8 mouse cellular contexts compared by ENCODE assay signal in genomic region chr17:33757231-33757630, GRCm38 (mm10). TPM values are rescaled to one million over a fixed set of nuclear protein-coding genes. Genes with fewer than 3 reads are reported as not detected.
DNase-seq lines count a peak whose midpoint lies in the region; ATAC-seq lines count a peak whose summit lies in the region.

No protein-coding gene starts in this region.

- no peaks in the 10 kb centered on the region for H3K27me3 ChIP-seq in midbrain, embryonic 15.5 days (replicated peaks)

- no peak overlapping the region; the same call in 1 of the 2 replicates for H3K4me2 ChIP-seq in midbrain, embryonic 15.5 days

- peak; percentile 72 for DNase-seq in adrenal gland, adult 2 months
- DNase-seq in adrenal gland, postnatal 4 days (ENCODE audit: low spot score in 2 of 2): no peak
- DNase-seq in ovary, postnatal 36 days (ENCODE audit: low spot score): peak; percentile 51
- no peak for DNase-seq in ovary, postnatal 14 days (ENCODE audit: low spot score)
- peak; percentile 36 for DNase-seq in induced T-regulatory cell, adult 2 months (ENCODE audit: low read depth)
- DNase-seq in Muller cell, postnatal 12 days (ENCODE audit: inconsistent ontology term): no peak
- no peak for DNase-seq in embryo, embryonic 10 days (ENCODE audit: low spot score)

- no peaks in the 10 kb centered on the region for H3K36me3 ChIP-seq in midbrain, embryonic 15.5 days (replicated peaks)

- H3K9me3 ChIP-seq in midbrain, embryonic 15.5 days: no peaks in the 10 kb centered on the region

- H3K9ac ChIP-seq in midbrain, embryonic 15.5 days: no peak overlapping the region

- no peak overlapping the region for H3K4me3 ChIP-seq in midbrain, embryonic 15.5 days

- H3K27ac ChIP-seq in midbrain, embryonic 15.5 days: 0 out of 2 replicates have a peak overlapping the region, but pooled peaks have one; percentile 6

- peaks cover 53% of the 10 kb centered on the region for H3K4me1 ChIP-seq in midbrain, embryonic 15.5 days

- no peak for ATAC-seq in midbrain, embryonic 15.5 days (replicated peaks)

- WGBS in midbrain, embryonic 15.5 days: 80% methylated on average over 4 of the region's 4 CpGs

RNA-seq across cellular contexts. Expression of gene Rab11b, which starts 3.1 kb away (rescaled TPM):
- 100 to 1,000 TPM; 247 to 267 TPM for total RNA-seq in adrenal gland, adult 2 months (2021)
- polyA plus RNA-seq in adrenal gland, adult 2 months (2012; rRNA removed): 522 and 543 TPM in 2 replicates
- 100 to 1,000 TPM; 305 to 306 TPM for total RNA-seq in adrenal gland, postnatal 4 days (2021)
- 630 and 639 TPM in 2 replicates for polyA plus RNA-seq in midbrain, embryonic 15.5 days (2015; fragmentation: Nextera tagmentation; extraction: Ambion mirVana)

RNA-seq across cellular contexts. Expression of gene Angptl4, which starts 24.4 kb away (rescaled TPM):
- total RNA-seq in adrenal gland, adult 2 months (2021): 100 to 1,000 TPM in 1 of 2 experiments, 10 to 100 TPM in 1; 44.5 to 100 TPM
- 131 and 261 TPM in 2 replicates for polyA plus RNA-seq in adrenal gland, adult 2 months (2012; rRNA removed)
- total RNA-seq in adrenal gland, postnatal 4 days (2021): 10 to 100 TPM; 43.9 to 68.2 TPM
- 22.6 and 23.3 TPM in 2 replicates for polyA plus RNA-seq in midbrain, embryonic 15.5 days (2015; fragmentation: Nextera tagmentation; extraction: Ambion mirVana)

RNA-seq across cellular contexts. Expression of gene March2, which starts 38.8 kb away (rescaled TPM):
- 100 to 1,000 TPM; 112 to 117 TPM for total RNA-seq in adrenal gland, adult 2 months (2021)
- 150 and 170 TPM in 2 replicates for polyA plus RNA-seq in adrenal gland, adult 2 months (2012; rRNA removed)
- 10 to 100 TPM; 85.4 to 85.6 TPM for total RNA-seq in adrenal gland, postnatal 4 days (2021)
- 71.2 and 79.2 TPM in 2 replicates for polyA plus RNA-seq in midbrain, embryonic 15.5 days (2015; fragmentation: Nextera tagmentation; extraction: Ambion mirVana)

RNA-seq across cellular contexts. Expression of gene Kank3, which starts 53.1 kb away (rescaled TPM):
- 10 to 100 TPM; 55.9 to 66.2 TPM for total RNA-seq in adrenal gland, adult 2 months (2021)
- polyA plus RNA-seq in adrenal gland, adult 2 months (2012; rRNA removed): 164 and 195 TPM in 2 replicates
- 100 to 1,000 TPM; 117 to 136 TPM for total RNA-seq in adrenal gland, postnatal 4 days (2021)
- polyA plus RNA-seq in midbrain, embryonic 15.5 days (2015; fragmentation: Nextera tagmentation; extraction: Ambion mirVana): 51.5 and 53.4 TPM in 2 replicates

Comparison
In these comparisons a context has a peak if more than half of its experiments do, and no peak if none do; other contexts are left out.
1. DNase-seq: peak in adrenal gland, adult 2 months (single experiment), ovary, postnatal 36 days (single experiment) and induced T-regulatory cell, adult 2 months (single experiment); none in adrenal gland, postnatal 4 days (0 of 2), ovary, postnatal 14 days (single experiment), Muller cell, postnatal 12 days (single experiment) and embryo, embryonic 10 days (single experiment).